Mouse (Mus musculus) liver, adult 2 months (tissue): ENCODE results near the gene Pdpk1. TPM values are rescaled to one million over a fixed set of nuclear protein-coding genes. Genes with fewer than 3 reads are reported as not detected.

Experiments used
- DNase-seq: peaks from one replicate; pipeline ENCODE4 v3.0.0-alpha.2; 2011; ENCODE audit warnings: low read depth, low spot score; ENCODE audit errors: extremely low read depth
- H3K27ac ChIP-seq: fragments of 200-500 bp; replicated peaks from 2 replicates; pipeline ENCODE4 v1.5.1; 2012; ENCODE audit warnings: low read depth, mild to moderate bottlenecking, control low read depth, inconsistent platforms, low read length; ENCODE audit not compliant: insufficient read depth
- H3K27me3 ChIP-seq: fragments of 200-500 bp; 2 replicates; pipeline ENCODE4 v1.6.1; 2012; ENCODE audit warnings: mild to moderate bottlenecking, moderate library complexity, low read length, inconsistent platforms; ENCODE audit not compliant: control insufficient read depth, insufficient read depth
- H3K36me3 ChIP-seq: fragments of 200-500 bp; 2 replicates; pipeline ENCODE4 v1.6.1; 2012; ENCODE audit warnings: low read length, inconsistent platforms; ENCODE audit not compliant: control insufficient read depth, insufficient read depth
- H3K4me1 ChIP-seq: fragments of 200-500 bp; 2 replicates; pipeline ENCODE4 v1.6.1; 2011; ENCODE audit warnings: low read length; ENCODE audit not compliant: control insufficient read depth, insufficient read depth
- H3K4me3 ChIP-seq: fragments of 200-500 bp; 2 replicates; pipeline ENCODE4 v1.5.1; 2011; ENCODE audit warnings: low read depth, mild to moderate bottlenecking, control low read depth, low read length, moderate library complexity; ENCODE audit not compliant: insufficient read depth
- H3K79me2 ChIP-seq: fragments of 200-500 bp; 2 replicates; pipeline ENCODE4 v1.6.1; 2012; ENCODE audit warnings: inconsistent platforms, mild to moderate bottlenecking, low read length, moderate library complexity; ENCODE audit not compliant: control insufficient read depth, insufficient read depth
- H3K9ac ChIP-seq: fragments of 200-500 bp; 2 replicates; pipeline ENCODE4 v1.6.1; 2012; ENCODE audit warnings: low read depth, mild to moderate bottlenecking, control low read depth, inconsistent platforms, low read length
- CTCF ChIP-seq: fragments of 200-500 bp; IDR thresholded peaks from 2 replicates; pipeline ENCODE4 v1.5.1; 2011; ENCODE audit warnings: low read depth, low read length, control low read depth
- POLR2A ChIP-seq: fragments of 200-500 bp; IDR thresholded peaks from 2 replicates; pipeline ENCODE4 v1.6.1; 2011; ENCODE audit warnings: low read length, control low read depth; ENCODE audit not compliant: insufficient read depth; ENCODE audit errors: extremely low read depth
- WGBS: fragments of 180-500 bp; shearing (Covaris S2); methylation state at CpG from one replicate; pipeline ENCODE4 v1.1.7; 2018; 5-methylcytosine and 5-hydroxymethylcytosine counted together
- polyA plus RNA-seq: library from polyadenylated mRNA; depleted of rRNA; stranded (reverse); fragments of >200 nt; gene quantifications from 2 replicates; pipeline ENCODE4 v1.2.3, GENCODE M21; 2012
- total RNA-seq: library from RNA; depleted of rRNA; stranded (reverse); fragments of >200 nt; gene quantifications from 2 replicates; pipeline ENCODE4 v1.2.3, GENCODE M21; 2014

Pdpk1 gene
- total and polyA plus RNA-seq, 2 experiments = 10.2 to 19.7 TPM

DNA sequence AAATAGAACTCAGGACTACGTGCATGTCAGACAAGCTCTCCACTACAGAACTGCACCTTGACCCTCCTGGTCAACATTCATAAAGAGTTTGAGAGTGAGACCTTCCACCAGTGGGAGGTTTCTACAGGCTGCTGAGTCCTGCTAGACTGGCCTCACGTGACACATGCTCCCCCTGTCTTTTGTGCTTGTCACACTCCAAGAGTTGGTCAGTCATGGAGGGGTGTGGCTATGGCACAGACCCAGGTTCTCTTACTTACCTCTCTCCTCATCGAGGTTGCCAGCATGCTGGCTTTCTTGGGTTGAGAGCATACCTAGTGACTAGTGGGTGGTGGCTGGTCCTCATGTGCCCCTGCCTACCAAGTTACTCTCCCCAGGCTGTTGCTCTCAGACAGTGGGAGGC lies 3.7 kb upstream of the Pdpk1 start:
- H3K4me1 ChIP-seq = 0 out of 2 replicates have a peak, but pooled peaks cover 5% of the 10 kb centered on the region

GRCm38 (mm10) chr17:24151890-24152563 lies 1.3 kb upstream of the Pdpk1 start:
- H3K36me3 ChIP-seq = peaks cover 6% of the 10 kb centered on the region; the same call in 1 of the 2 replicates
- no peak for TF ChIP-seq POLR2A
- peak; percentile 92 for TF ChIP-seq CTCF
- peak; percentile 69 for DNase-seq
- H3K79me2 ChIP-seq = no peaks in the 10 kb centered on the region
- H3K27ac ChIP-seq = no peak overlapping the region
- H3K27me3 ChIP-seq = no peaks in the 10 kb centered on the region
- peak overlapping the region; percentile 19; the same call in 1 of the 2 replicates for H3K4me3 ChIP-seq
- 0 out of 2 replicates have a peak, but pooled peaks cover 5% of the 10 kb centered on the region for H3K4me1 ChIP-seq
- WGBS = 3% methylated on average over 26 of the region's 26 CpGs
- peak overlapping the region; percentile 58 for H3K9ac ChIP-seq

More for the DNA sequence above, 3.7 kb upstream of the Pdpk1 start:
- Histone ChIP-seq H3K79me2 (no peaks in the 10 kb centered on the region), H3K36me3 (peaks cover 6% of the 10 kb centered on the region; the same call in 1 of the 2 replicates), H3K9ac (no peak overlapping the region), H3K4me3 (no peak overlapping the region), H3K27ac (no peak overlapping the region), H3K27me3 (no peaks in the 10 kb centered on the region)
- no peak for DNase-seq
- 42% methylated on average over 3 of the region's 3 CpGs for WGBS
- TF ChIP-seq CTCF (no peak), POLR2A (no peak)

- H3K27ac ChIP-seq = no peak overlapping the region
- H3K9ac ChIP-seq = no peak overlapping the region; the same call in 1 of the 2 replicates
- H3K27me3 ChIP-seq = no peaks in the 10 kb centered on the region
- H3K79me2 ChIP-seq = no peaks in the 10 kb centered on the region
- H3K4me1 ChIP-seq = 0 out of 2 replicates have a peak, but pooled peaks cover 5% of the 10 kb centered on the region
- H3K4me3 ChIP-seq = no peak overlapping the region
- no peak for TF ChIP-seq CTCF
- TF ChIP-seq POLR2A = no peak
- 23% methylated on average over 7 of the region's 7 CpGs for WGBS
- no peak for DNase-seq
- peaks cover 6% of the 10 kb centered on the region; the same call in 1 of the 2 replicates for H3K36me3 ChIP-seq
These were observed 658 bp upstream of the Pdpk1 start for GRCm38 (mm10) chr17:24151382-24151781.

- Histone ChIP-seq H3K36me3 (no peaks in the 10 kb centered on the region), H3K27ac (no peak overlapping the region), H3K9ac (no peak overlapping the region), H3K4me1 (0 out of 2 replicates have a peak, but pooled peaks cover 5% of the 10 kb centered on the region), H3K79me2 (no peaks in the 10 kb centered on the region), H3K27me3 (no peaks in the 10 kb centered on the region), H3K4me3 (no peak overlapping the region)
- no peak for TF ChIP-seq POLR2A
- no peak for TF ChIP-seq CTCF
- DNase-seq = no peak
- 89% methylated on average over 7 of the region's 7 CpGs for WGBS
These were observed 1.3 kb downstream of the Pdpk1 start for GRCm38 (mm10) chr17:24149421-24149820.

- Histone ChIP-seq H3K4me3 (no peak overlapping the region), H3K9ac (no peak overlapping the region), H3K27me3 (no peaks in the 10 kb centered on the region), H3K27ac (no peak overlapping the region), H3K79me2 (peaks cover 18% of the 10 kb centered on the region; the same call in 1 of the 2 replicates), H3K4me1 (peaks cover 11% of the 10 kb centered on the region), H3K36me3 (no peaks in the 10 kb centered on the region)
- no peak for DNase-seq
- WGBS = 53% methylated on average over 2 of the region's 2 CpGs
- TF ChIP-seq POLR2A (no peak), CTCF (no peak)
These were observed 7.8 kb downstream of the Pdpk1 start for GRCm38 (mm10) chr17:24142897-24143296.

DNA sequence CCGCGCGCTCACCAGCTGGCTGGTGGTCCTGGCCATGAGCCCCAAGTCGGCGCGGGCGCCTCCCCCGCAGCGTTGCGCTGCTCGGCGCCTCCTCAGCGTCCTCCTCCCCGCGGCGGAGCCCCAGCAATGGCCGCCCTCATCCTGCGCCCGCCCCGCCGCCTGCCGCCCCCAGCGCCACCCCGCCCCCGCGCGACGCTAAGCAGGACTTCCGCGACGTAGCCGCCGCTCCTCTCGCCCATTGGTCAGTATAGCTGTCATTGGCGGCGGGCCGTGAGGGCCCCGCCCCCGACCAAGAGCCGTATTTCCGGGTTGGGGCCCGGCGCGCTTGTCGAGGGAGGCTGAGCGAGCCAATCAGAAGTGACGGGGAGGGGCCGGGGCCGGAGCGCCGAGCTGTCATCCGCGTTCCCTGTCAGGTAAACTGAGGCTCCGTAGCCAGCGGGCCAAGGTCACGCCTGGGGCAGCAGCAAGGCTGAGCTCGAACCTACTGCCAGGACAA lies 9.3 kb downstream of the Pdpk1 start:
- TF ChIP-seq POLR2A (peak; percentile 64; the same call in 1 of the 2 replicates), CTCF (no peak)
- peak; percentile 81 for DNase-seq
- Histone ChIP-seq H3K4me1 (peaks cover 16% of the 10 kb centered on the region), H3K4me3 (peak overlapping the region; percentile 93), H3K27me3 (no peaks in the 10 kb centered on the region), H3K36me3 (no peaks in the 10 kb centered on the region), H3K9ac (peak overlapping the region; percentile 97), H3K27ac (peak overlapping the region; percentile 82), H3K79me2 (peaks cover 29% of the 10 kb centered on the region; the same call in 1 of the 2 replicates)
- WGBS = under 1% methylated on average over 56 of the region's 57 CpGs
